Mouse (Mus musculus) intestine, embryonic 14.5 days (tissue): ENCODE results near the gene Glipr2. TPM values are rescaled to one million over a fixed set of nuclear protein-coding genes. Genes with fewer than 3 reads are reported as not detected.

Source experiments
- ATAC-seq: fragments of 200-750 bp; cut with Nextera tagmentation; replicated peaks from 2 replicates; pipeline ENCODE4 v1.8.0; 2017; ENCODE audit warnings: low read depth, moderate number of reproducible peaks, moderate TSS enrichment, moderate library complexity; ENCODE audit not compliant: low FRiP score, low TSS enrichment
- DNase-seq: peaks from one replicate; pipeline ENCODE4 v3.0.0-alpha.2; 2018; ENCODE audit warnings: low spot score
- H3K27ac ChIP-seq: fragments of 300-500 bp; sonication (generic); 2 replicates; pipeline ENCODE4 v1.5.1; 2014; ENCODE audit warnings: low read depth, mild to moderate bottlenecking, control low read depth
- H3K27me3 ChIP-seq: fragments of 300-500 bp; sonication (generic); replicated peaks from 2 replicates; pipeline ENCODE4 v1.6.1; 2014; ENCODE audit warnings: low read length, control low read depth; ENCODE audit not compliant: control insufficient read depth, insufficient read depth
- H3K36me3 ChIP-seq: fragments of 300-500 bp; sonication (generic); 2 replicates; pipeline ENCODE4 v1.6.1; 2014; ENCODE audit warnings: low read length, control low read depth; ENCODE audit not compliant: control insufficient read depth, insufficient read depth
- H3K4me1 ChIP-seq: fragments of 300-500 bp; sonication (generic); replicated peaks from 2 replicates; pipeline ENCODE4 v1.6.1; 2014; ENCODE audit warnings: low read length, control low read depth, mixed read lengths; ENCODE audit not compliant: control insufficient read depth, insufficient read depth
- H3K4me2 ChIP-seq: fragments of 300-500 bp; sonication (generic); 2 replicates; pipeline ENCODE4 v1.6.1; 2014; ENCODE audit warnings: low read length
- H3K4me3 ChIP-seq: fragments of 300-500 bp; sonication (generic); 2 replicates; pipeline ENCODE4 v1.5.1; 2014; ENCODE audit warnings: low read depth, low read length, control low read depth, mixed read lengths
- H3K9ac ChIP-seq: fragments of 300-500 bp; sonication (generic); 2 replicates; pipeline ENCODE4 v1.6.1; 2014; ENCODE audit warnings: mild to moderate bottlenecking, low read length
- H3K9me3 ChIP-seq: fragments of 300-500 bp; sonication (generic); 2 replicates; pipeline ENCODE4 v1.6.1; 2016; ENCODE audit warnings: low read length, control low read depth; ENCODE audit not compliant: control insufficient read depth
- WGBS: fragments of 180-500 bp; shearing (Covaris S2); extraction: QIAGEN DNeasy Blood & Tissue Kit; methylation state at CpG from one replicate; pipeline ENCODE4 v1.1.7; 2014; 5-methylcytosine and 5-hydroxymethylcytosine counted together
- polyA plus RNA-seq: library from polyadenylated mRNA; unstranded; fragments of >200 nt; fragmentation: Nextera tagmentation; extraction: Ambion mirVana; gene quantifications from 2 replicates; pipeline ENCODE4 v1.2.1, GENCODE M21; 2014

Gene Glipr2
- polyA plus RNA-seq, 1 experiment from 2014 or later, result 102 TPM

DNA sequence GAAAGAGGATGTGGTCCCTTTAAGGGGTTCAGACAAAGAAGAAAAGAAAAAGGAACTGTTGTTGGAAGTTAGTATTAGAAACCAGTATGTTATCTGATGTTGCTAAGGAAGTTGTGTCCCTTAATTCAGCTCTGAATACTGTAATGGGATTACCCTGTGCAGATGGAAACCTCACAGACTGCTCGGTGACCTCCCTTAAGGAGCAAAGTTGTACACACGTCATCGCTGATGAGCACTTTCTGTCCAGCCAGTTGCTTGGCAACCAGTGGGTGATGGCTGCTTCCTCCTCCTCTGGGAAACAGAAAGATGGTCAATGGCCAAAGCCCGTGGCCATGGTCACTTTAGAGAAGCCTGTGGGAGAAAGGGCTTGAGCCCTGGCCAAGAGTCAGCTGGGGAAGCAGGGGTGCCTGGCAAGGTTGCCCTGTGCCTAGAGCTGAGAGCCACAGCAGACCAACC, 16.4 kb downstream of the Glipr2 start:
- Histone ChIP-seq H3K4me3 (no peak overlapping the region), H3K27ac (no peak overlapping the region), H3K4me1 (peaks cover 21% of the 10 kb centered on the region), H3K4me2 (no peak overlapping the region), H3K27me3 (no peaks in the 10 kb centered on the region), H3K9ac (no peak overlapping the region), H3K36me3 (peaks cover 12% of the 10 kb centered on the region), H3K9me3 (no peaks in the 10 kb centered on the region)
- DNase-seq, result no peak
- no peak for ATAC-seq
- 69% methylated on average over 4 of the region's 4 CpGs for WGBS

DNA sequence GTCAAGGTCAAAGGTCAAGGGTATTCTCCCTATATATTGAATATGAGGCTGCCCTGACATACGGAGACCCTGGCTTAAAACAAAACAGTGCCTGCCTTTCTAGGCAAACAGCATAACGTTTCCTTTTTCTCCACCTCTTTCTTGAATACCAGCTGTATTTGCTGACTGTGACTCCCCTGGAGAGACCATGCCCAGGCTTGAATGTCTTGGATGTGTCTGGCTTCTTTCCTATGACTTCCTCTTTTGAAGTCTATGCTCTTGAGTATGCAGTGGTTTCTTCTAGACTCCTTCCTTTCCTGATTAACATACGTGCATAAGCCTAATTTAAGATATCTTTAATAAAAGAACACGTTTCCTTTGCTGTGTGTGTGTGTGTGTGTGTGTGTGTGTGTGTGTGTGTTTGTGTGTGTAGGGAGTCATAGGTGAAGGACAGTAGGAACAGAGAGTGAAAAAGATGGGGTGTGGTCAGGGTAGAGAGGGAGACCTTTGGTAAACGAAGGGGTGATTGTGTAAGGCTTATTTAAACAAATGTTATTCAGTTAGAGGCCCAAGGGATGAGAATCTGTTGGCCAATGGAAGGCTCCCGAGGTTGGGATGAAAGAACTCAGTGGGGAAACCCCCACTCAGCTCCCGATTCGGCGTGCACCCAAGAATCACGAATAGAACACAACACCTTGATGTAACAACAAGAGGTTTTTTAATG, 17.9 kb downstream of the Glipr2 start:
- no peak overlapping the region for H3K4me3 ChIP-seq
- H3K4me2 ChIP-seq, result no peak overlapping the region
- H3K9me3 ChIP-seq, result no peaks in the 10 kb centered on the region
- H3K9ac ChIP-seq, result no peak overlapping the region
- DNase-seq (no peak), ATAC-seq (no peak)
- H3K27ac ChIP-seq, result no peak overlapping the region
- no peaks in the 10 kb centered on the region for H3K27me3 ChIP-seq
- WGBS, result 70% methylated on average over 10 of the region's 10 CpGs
- peaks cover 22% of the 10 kb centered on the region for H3K4me1 ChIP-seq
- peaks cover 15% of the 10 kb centered on the region for H3K36me3 ChIP-seq

- no peak overlapping the region for H3K4me2 ChIP-seq
- H3K9ac ChIP-seq, result no peak overlapping the region
- peaks cover 22% of the 10 kb centered on the region for H3K4me1 ChIP-seq
- H3K27ac ChIP-seq, result no peak overlapping the region
- H3K27me3 ChIP-seq, result no peaks in the 10 kb centered on the region
- H3K4me3 ChIP-seq, result no peak overlapping the region
- WGBS, result 79% methylated on average over 6 of the region's 6 CpGs
- H3K36me3 ChIP-seq, result peaks cover 15% of the 10 kb centered on the region; the same call in 1 of the 2 replicates
- no peak for DNase-seq
- ATAC-seq, result no peak
- no peaks in the 10 kb centered on the region for H3K9me3 ChIP-seq
These were observed 19.1 kb downstream of the Glipr2 start for GRCm38 (mm10) chr4:43976223-43976740.

DNA sequence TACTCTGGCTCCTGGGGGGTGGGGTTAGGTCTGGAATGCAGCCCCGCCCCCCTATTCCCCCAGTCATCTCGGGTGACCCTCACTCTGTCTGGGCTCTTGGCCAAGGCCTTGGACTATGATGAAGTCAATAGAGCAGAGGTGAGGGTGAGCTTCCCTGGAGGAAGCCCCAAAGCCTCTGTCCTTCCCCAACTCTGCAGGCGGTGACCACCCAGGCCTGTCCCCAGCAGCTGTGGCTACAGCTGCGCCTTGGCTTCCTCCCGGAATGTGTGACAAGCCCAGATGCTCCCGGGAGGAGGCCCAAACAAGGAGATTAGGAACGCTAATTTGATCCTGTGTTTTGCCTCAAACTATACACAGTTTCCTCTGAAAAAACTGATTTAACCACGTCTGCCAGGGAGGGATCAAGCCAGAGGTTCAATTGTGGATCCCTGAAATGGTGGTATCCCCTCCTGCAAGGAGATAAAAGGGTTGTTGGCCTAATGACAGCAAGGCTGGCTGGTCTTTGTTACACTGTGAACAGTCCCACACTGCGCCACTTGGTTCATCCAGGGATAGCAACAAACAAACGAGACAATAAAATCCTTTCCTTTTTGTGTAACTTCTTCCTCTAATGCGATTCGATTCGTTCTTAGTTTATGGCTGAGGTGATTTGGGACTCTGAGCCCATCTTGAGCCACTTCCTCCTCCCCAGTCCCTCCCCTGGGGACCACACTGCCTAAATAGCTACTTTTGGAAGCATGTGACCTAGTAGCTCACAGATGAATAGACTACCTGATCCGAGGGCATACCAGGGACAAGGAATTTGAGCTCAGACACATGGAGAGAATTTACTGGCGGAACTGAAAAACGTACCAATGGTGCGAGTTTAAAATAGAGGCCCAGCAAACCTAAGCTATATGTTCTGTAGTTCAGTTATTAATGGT, 21.6 kb downstream of the Glipr2 start:
- Histone ChIP-seq H3K27me3 (no peaks in the 10 kb centered on the region), H3K4me2 (no peak overlapping the region), H3K27ac (peak overlapping the region; percentile 86), H3K4me3 (no peak overlapping the region), H3K36me3 (peaks cover 15% of the 10 kb centered on the region; the same call in 1 of the 2 replicates), H3K9ac (no peak overlapping the region), H3K9me3 (no peaks in the 10 kb centered on the region), H3K4me1 (peaks cover 11% of the 10 kb centered on the region; the same call in 1 of the 2 replicates)
- DNase-seq, result peak; percentile 57
- ATAC-seq, result no peak; the same call in 1 of the 2 replicates
- 34% methylated on average over 17 of the region's 17 CpGs for WGBS

- H3K27me3 ChIP-seq, result no peaks in the 10 kb centered on the region
These were observed 22.5 kb downstream of the Glipr2 start for GRCm38 (mm10) chr4:43979746-43980145.

GRCm38 (mm10) chr4:43980236-43980635, 23.0 kb downstream of the Glipr2 start:
- Histone ChIP-seq H3K9me3 (no peaks in the 10 kb centered on the region), H3K4me2 (no peak overlapping the region), H3K27me3 (no peaks in the 10 kb centered on the region), H3K4me1 (peaks cover 11% of the 10 kb centered on the region; the same call in 1 of the 2 replicates), H3K9ac (no peak overlapping the region), H3K4me3 (no peak overlapping the region), H3K36me3 (peaks cover 15% of the 10 kb centered on the region; the same call in 1 of the 2 replicates), H3K27ac (no peak overlapping the region)
- ATAC-seq, result no peak
- WGBS, result 83% methylated on average over 4 of the region's 4 CpGs
- no peak for DNase-seq

More at GRCm38 (mm10) chr4:43979746-43980145, 22.5 kb downstream of the Glipr2 start:
- ATAC-seq (no peak), DNase-seq (peak; percentile 46)
- Histone ChIP-seq H3K36me3 (peaks cover 15% of the 10 kb centered on the region; the same call in 1 of the 2 replicates), H3K27ac (no peak overlapping the region), H3K9ac (no peak overlapping the region), H3K4me2 (no peak overlapping the region), H3K4me3 (no peak overlapping the region), H3K4me1 (peaks cover 11% of the 10 kb centered on the region; the same call in 1 of the 2 replicates), H3K9me3 (no peaks in the 10 kb centered on the region)
- WGBS, result 92% methylated on average over 3 of the region's 3 CpGs

- Histone ChIP-seq H3K4me3 (no peak overlapping the region), H3K27me3 (no peaks in the 10 kb centered on the region), H3K4me1 (peaks cover 11% of the 10 kb centered on the region; the same call in 1 of the 2 replicates), H3K27ac (no peak overlapping the region), H3K9me3 (no peaks in the 10 kb centered on the region), H3K9ac (no peak overlapping the region), H3K4me2 (no peak overlapping the region), H3K36me3 (peaks cover 15% of the 10 kb centered on the region; the same call in 1 of the 2 replicates)
- DNase-seq (no peak), ATAC-seq (no peak)
- WGBS, result 97% methylated on average over 6 of the region's 6 CpGs
These were observed 23.6 kb downstream of the Glipr2 start for GRCm38 (mm10) chr4:43980846-43981245.

DNA sequence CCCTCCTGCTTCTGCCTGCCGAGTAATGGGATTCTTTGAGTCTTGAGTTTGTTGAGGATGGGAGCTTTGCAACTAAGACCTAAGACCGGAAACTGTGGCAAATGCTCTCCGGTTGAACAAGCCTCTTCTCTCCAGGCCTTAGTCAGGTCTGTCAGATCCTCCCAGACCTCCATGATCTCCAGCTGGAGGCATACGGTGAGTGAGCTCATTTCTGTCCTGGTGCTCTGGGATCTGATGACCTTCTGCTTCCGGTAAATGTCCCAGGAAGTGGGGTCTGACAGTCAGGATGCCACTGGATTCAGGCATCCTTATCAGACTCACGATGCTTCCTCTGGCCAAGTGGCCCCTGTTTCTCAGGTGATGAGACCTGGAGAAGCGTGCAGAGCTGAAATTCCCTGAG, 24.1 kb downstream of the Glipr2 start:
- ATAC-seq, result no peak
- Histone ChIP-seq H3K4me1 (peaks cover 11% of the 10 kb centered on the region; the same call in 1 of the 2 replicates), H3K4me3 (no peak overlapping the region), H3K36me3 (peaks cover 12% of the 10 kb centered on the region; the same call in 1 of the 2 replicates), H3K9me3 (no peaks in the 10 kb centered on the region), H3K27me3 (no peaks in the 10 kb centered on the region), H3K27ac (no peak overlapping the region), H3K9ac (no peak overlapping the region), H3K4me2 (no peak overlapping the region)
- DNase-seq, result peak; percentile 46
- 82% methylated on average over 7 of the region's 7 CpGs for WGBS
